Mouse (Mus musculus): ENCODE data around the gene Syt12. TPM values are rescaled to one million over a fixed set of nuclear protein-coding genes. Genes with fewer than 3 reads are reported as not detected.

Gene Syt12
- total and polyA plus RNA-seq, 3 experiments: not detected

DNA sequence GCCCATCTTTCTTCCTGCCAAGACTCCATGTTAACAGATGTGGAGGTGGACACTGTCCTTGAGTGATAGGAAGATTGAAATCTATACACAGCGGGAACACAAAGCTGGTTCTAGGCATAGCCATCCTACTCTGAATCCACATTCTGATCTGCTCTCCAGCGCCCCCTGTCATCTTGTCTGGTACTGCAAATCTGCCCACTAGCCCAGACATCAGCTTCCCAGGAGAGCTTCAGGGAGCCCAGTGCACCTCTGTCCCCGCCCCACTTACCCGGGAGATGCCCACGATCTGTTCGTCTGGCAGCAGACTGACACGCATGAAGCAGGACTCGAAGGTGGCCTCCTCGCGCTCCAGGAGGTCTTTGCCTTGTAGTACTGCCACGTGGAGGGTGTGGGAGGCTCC, 21.0 kb downstream of the Syt12 start:
- DNase-seq (ENCODE audit: low read depth, low spot score): peak; percentile 66

DNA sequence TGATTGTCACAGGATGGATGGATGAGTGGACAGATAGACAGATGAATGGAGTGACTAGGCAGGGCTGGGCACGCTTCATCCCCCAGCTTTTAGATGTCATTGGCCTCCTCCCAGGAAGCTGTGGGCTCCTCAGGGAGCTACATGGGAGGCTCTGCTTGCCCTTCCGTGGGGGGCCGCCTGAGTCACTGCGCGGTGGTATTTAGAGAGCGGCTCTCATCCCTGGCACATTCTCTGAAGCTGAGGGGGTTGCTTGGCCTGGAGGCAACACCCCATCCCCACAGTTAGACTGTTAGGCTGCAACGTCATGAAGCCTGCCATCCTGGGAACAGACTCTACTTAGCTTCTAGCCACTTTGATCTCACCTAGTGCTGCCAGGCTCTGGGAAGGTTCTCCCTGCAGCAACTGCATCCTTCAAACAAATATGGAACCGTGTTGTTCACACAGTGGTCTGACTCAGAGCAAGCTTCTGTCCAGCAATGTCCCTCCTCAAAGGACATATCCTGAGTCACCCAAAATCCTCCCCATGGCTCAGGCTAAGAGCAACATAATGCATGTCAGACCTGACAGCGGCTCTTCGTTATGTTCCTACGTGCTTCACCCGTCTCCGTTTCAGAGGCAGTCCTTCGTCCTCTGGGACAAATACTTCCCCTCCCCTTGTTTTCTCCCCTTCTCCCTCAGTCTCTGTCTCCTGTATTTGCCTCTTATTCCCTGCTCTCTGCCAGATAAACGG, 22.0 kb downstream of the Syt12 start:
- Histone ChIP-seq H3K27ac (ENCODE audit: control insufficient read depth, low read depth, low read length) (no peak overlapping the region), H3K4me3 (ENCODE audit: control insufficient read depth in 1 of 2, insufficient read depth in 1 of 2, low read depth in 2 of 2, low read length in 2 of 2) (no peak overlapping the region), H3K36me3 (ENCODE audit: control insufficient read depth in 1 of 2, insufficient read depth in 2 of 2, low read length in 2 of 2) (no peaks in the 10 kb centered on the region), H3K27me3 (ENCODE audit: control insufficient read depth in 1 of 2, insufficient read depth in 2 of 2, low read length in 2 of 2) (peaks cover 4 to 5% of the 10 kb centered on the region in 2 experiments; a peak in 3 of 4 replicates), H3K4me1 (ENCODE audit: control insufficient read depth in 1 of 2, insufficient read depth in 2 of 2, low read length in 2 of 2) (0 out of 4 replicates have a peak, but pooled peaks cover 0 to 3% of the 10 kb centered on the region in 2 experiments), H3K79me2 (ENCODE audit: control insufficient read depth, insufficient read depth, low read length, poor library complexity) (no peaks in the 10 kb centered on the region), H3K9me3 (replicated peaks; ENCODE audit: insufficient read depth, low read length) (no peaks in the 10 kb centered on the region), H3K9ac (ENCODE audit: control insufficient read depth, low read depth, low read length, poor library complexity, severe bottlenecking) (no peak overlapping the region)
- TF ChIP-seq UBTF (IDR thresholded peaks at IDR 0.05; ENCODE audit: borderline replicate concordance, insufficient read depth, low read depth, low read length) (no peak), ZMIZ1 (IDR thresholded peaks at IDR 0.05; ENCODE audit: low read depth, low read length) (no peak), MYB (IDR thresholded peaks at IDR 0.05; ENCODE audit: low read depth, low read length) (no peak), TCF12 (IDR thresholded peaks at IDR 0.05; ENCODE audit: low read depth, low read length) (no peak), TBP (IDR thresholded peaks at IDR 0.05; ENCODE audit: low read depth, low read length) (no peak), CHD2 (IDR thresholded peaks at IDR 0.05; ENCODE audit: low read length) (no peak), MAX (IDR thresholded peaks at IDR 0.05; ENCODE audit: low read length) (no peak), JUND (IDR thresholded peaks at IDR 0.05; ENCODE audit: low read depth, low read length) (no peak), ELF1 (IDR thresholded peaks at IDR 0.05; ENCODE audit: low read depth, low read length) (no peak), POLR2AphosphoS5 (IDR thresholded peaks at IDR 0.05; ENCODE audit: borderline replicate concordance, low read depth, low read length) (no peak), ZC3H11A (IDR thresholded peaks at IDR 0.05; ENCODE audit: low read depth, low read length) (no peak), GATA1 (IDR thresholded peaks at IDR 0.05; ENCODE audit: low read depth, low read length) (no peak), CTCF (IDR thresholded peaks at IDR 0.05 in 2 of 3, conservative IDR thresholded peaks at IDR 0.05 in 1 of 3; ENCODE audit: control insufficient read depth in 1 of 3, insufficient read depth in 1 of 3, low read depth in 2 of 3, low read length in 3 of 3, poor library complexity in 1 of 3, severe bottlenecking in 1 of 3) (no peak)
- DNase-seq (ENCODE audit: low read depth, low spot score): no peak

More for the DNA sequence above, 21.0 kb downstream of the Syt12 start:
- Histone ChIP-seq H3K27me3 (ENCODE audit: control insufficient read depth in 1 of 2, insufficient read depth in 2 of 2, low read length in 2 of 2) (peaks cover 3 to 5% of the 10 kb centered on the region in 2 experiments; a peak in 3 of 4 replicates), H3K4me1 (ENCODE audit: control insufficient read depth in 1 of 2, insufficient read depth in 2 of 2, low read length in 2 of 2) (0 out of 4 replicates have a peak, but pooled peaks cover 0 to 3% of the 10 kb centered on the region in 2 experiments), H3K36me3 (ENCODE audit: control insufficient read depth in 1 of 2, insufficient read depth in 2 of 2, low read length in 2 of 2) (no peaks in the 10 kb centered on the region), H3K9ac (ENCODE audit: control insufficient read depth, low read depth, low read length, poor library complexity, severe bottlenecking) (no peak overlapping the region), H3K9me3 (replicated peaks; ENCODE audit: insufficient read depth, low read length) (no peaks in the 10 kb centered on the region), H3K79me2 (ENCODE audit: control insufficient read depth, insufficient read depth, low read length, poor library complexity) (no peaks in the 10 kb centered on the region), H3K4me3 (ENCODE audit: control insufficient read depth in 1 of 2, insufficient read depth in 1 of 2, low read depth in 2 of 2, low read length in 2 of 2) (no peak overlapping the region), H3K27ac (ENCODE audit: control insufficient read depth, low read depth, low read length) (no peak overlapping the region)
- TF ChIP-seq MEF2A (IDR thresholded peaks at IDR 0.05; ENCODE audit: extremely low read depth, insufficient replicate concordance, low read depth, low read length, poor library complexity, severe bottlenecking) (no peak), POLR2AphosphoS2 (IDR thresholded peaks at IDR 0.05; ENCODE audit: low read length) (no peak), ZKSCAN1 (IDR thresholded peaks at IDR 0.05; ENCODE audit: low read depth, low read length) (no peak), KAT2A (conservative IDR thresholded peaks at IDR 0.05; ENCODE audit: low read depth, low read length) (no peak), ZC3H11A (IDR thresholded peaks at IDR 0.05; ENCODE audit: low read depth, low read length) (no peak), UBTF (IDR thresholded peaks at IDR 0.05; ENCODE audit: borderline replicate concordance, insufficient read depth, low read depth, low read length) (no peak), TAL1 (IDR thresholded peaks at IDR 0.05; ENCODE audit: low read length) (no peak), RAD21 (IDR thresholded peaks at IDR 0.05; ENCODE audit: low read depth, low read length) (peak; percentile 15), E2F4 (IDR thresholded peaks at IDR 0.05; ENCODE audit: borderline replicate concordance, low read depth, low read length) (no peak), GATA1 (IDR thresholded peaks at IDR 0.05; ENCODE audit: low read depth, low read length) (no peak), EP300 (IDR thresholded peaks at IDR 0.05; ENCODE audit: low read depth in 1 of 2, low read length in 2 of 2) (no peak), MAZ (IDR thresholded peaks at IDR 0.05; ENCODE audit: low read depth, low read length) (no peak), CTCF (IDR thresholded peaks at IDR 0.05 in 2 of 3, conservative IDR thresholded peaks at IDR 0.05 in 1 of 3; ENCODE audit: control insufficient read depth in 1 of 3, insufficient read depth in 1 of 3, low read depth in 2 of 3, low read length in 3 of 3, poor library complexity in 1 of 3, severe bottlenecking in 1 of 3) (peak; percentile 80 to 92 (median 83)), MYB (IDR thresholded peaks at IDR 0.05; ENCODE audit: low read depth, low read length) (no peak), SMC3 (IDR thresholded peaks at IDR 0.05; ENCODE audit: low read depth, low read length) (peak; percentile 35), USF2 (IDR thresholded peaks at IDR 0.05; ENCODE audit: borderline replicate concordance in 1 of 2, insufficient read depth in 1 of 2, low read depth in 1 of 2, low read length in 2 of 2) (no peak), MAFK (IDR thresholded peaks at IDR 0.05; ENCODE audit: borderline replicate concordance, low read depth, low read length) (no peak), MYC (IDR thresholded peaks at IDR 0.05; ENCODE audit: low read depth, low read length) (no peak), JUND (IDR thresholded peaks at IDR 0.05; ENCODE audit: low read depth, low read length) (no peak), MXI1 (IDR thresholded peaks at IDR 0.05; ENCODE audit: low read depth, low read length) (no peak), TCF12 (IDR thresholded peaks at IDR 0.05; ENCODE audit: low read depth, low read length) (no peak), USF1 (IDR thresholded peaks at IDR 0.05; ENCODE audit: low read depth, low read length) (no peak), SIN3A (IDR thresholded peaks at IDR 0.05; ENCODE audit: low read length) (no peak), NELFE (IDR thresholded peaks at IDR 0.05; ENCODE audit: low read depth, low read length) (no peak)
